Mouse (Mus musculus): Measurements from ENCODE around the gene Dctn3.

- no peak for TF ChIP-seq POLR2A (IDR thresholded peaks at IDR 0.05; ENCODE audit: extremely low read depth, insufficient read depth, low read length)
- TF ChIP-seq CTCF (IDR thresholded peaks at IDR 0.05; ENCODE audit: low read depth, low read length), result no peak
These were observed 34.4 kb upstream of the Dctn3 start for GRCm38 (mm10) chr4:41757321-41757720.
